Comparison of ENCODE assay signal across 9 mouse cellular contexts in genomic region chr12:16800959-16801315, GRCm38 (mm10). TPM values are rescaled to one million over a fixed set of nuclear protein-coding genes. Genes with fewer than 3 reads are reported as not detected.
A peak's percentile ranks its signal among the peaks of the same experiment; 100 is the strongest.
DNase-seq lines count a peak whose midpoint lies in the region; ATAC-seq lines count a peak whose summit lies in the region.
"Had no signal": no experiment of that assay in that cellular context is flagged by ENCODE, and none has a peak within 500 bp of the region (broad histone marks: within the 10 kb centered on the region; RNA-seq: fewer than 3 reads in every experiment).

No protein-coding gene starts in this region.

- no peak for DNase-seq in kidney, adult 11 months
- DNase-seq in limb, embryonic 11.5 days (ENCODE audit: low spot score) = no peak
- no peak for DNase-seq in thymus, postnatal 25 days
- DNase-seq in layer of hippocampus, adult 9-11 months = no peak
- DNase-seq in right cerebral cortex, postnatal 36 days (ENCODE audit: low spot score in 2 of 2) = no peak

- H3K4me1 ChIP-seq in kidney, embryonic 16.5 days (ENCODE audit: insufficient read depth, low read length) = peaks cover 31% of the 10 kb centered on the region; the same call in 1 of the 2 replicates
- peaks cover 31% of the 10 kb centered on the region for H3K4me1 ChIP-seq in embryonic facial prominence, embryonic 13.5 days
- peaks cover 3% of the 10 kb centered on the region for H3K4me1 ChIP-seq in limb, embryonic 11.5 days (ENCODE audit: control insufficient read depth, insufficient read depth, low read length)
- H3K4me1 ChIP-seq in neural tube, embryonic 15.5 days = peaks cover 18% of the 10 kb centered on the region

- ATAC-seq in kidney, embryonic 16.5 days (ENCODE audit: low FRiP score, low TSS enrichment) = 0 out of 2 replicates have a peak, but pooled peaks have one; percentile 40
- peak; percentile 38; the same call in 1 of the 2 replicates for ATAC-seq in embryonic facial prominence, embryonic 13.5 days (ENCODE audit: insufficient number of reproducible peaks, insufficient read depth, low FRiP score, low TSS enrichment, low read depth)
- ATAC-seq in limb, embryonic 11.5 days (ENCODE audit: insufficient number of reproducible peaks, low FRiP score, low TSS enrichment, low read depth) = peak; percentile 48
- ATAC-seq in neural tube, embryonic 15.5 days (ENCODE audit: low FRiP score) = peak; percentile 28; the same call in 1 of the 2 replicates
- ATAC-seq: Patski had no signal

- H3K9me3 ChIP-seq in kidney, embryonic 16.5 days (ENCODE audit: low read length) = no peaks in the 10 kb centered on the region
- no peaks in the 10 kb centered on the region for H3K9me3 ChIP-seq in embryonic facial prominence, embryonic 13.5 days
- no peaks in the 10 kb centered on the region for H3K9me3 ChIP-seq in limb, embryonic 11.5 days (ENCODE audit: control insufficient read depth, low read length)
- H3K9me3 ChIP-seq in neural tube, embryonic 15.5 days (replicated peaks) = no peaks in the 10 kb centered on the region

- H3K4me3 ChIP-seq in kidney, embryonic 16.5 days (ENCODE audit: low read length) = peak overlapping the region; percentile 61
- H3K4me3 ChIP-seq in embryonic facial prominence, embryonic 13.5 days = peak overlapping the region; percentile 60
- H3K4me3 ChIP-seq in limb, embryonic 11.5 days (ENCODE audit: low read depth, low read length) = peak overlapping the region; percentile 55
- H3K4me3 ChIP-seq in neural tube, embryonic 15.5 days (replicated peaks) = peak overlapping the region; percentile 54

- H3K27me3 ChIP-seq in kidney, embryonic 16.5 days (ENCODE audit: insufficient read depth, low read length) = peaks cover 5% of the 10 kb centered on the region; the same call in 1 of the 2 replicates
- no peaks in the 10 kb centered on the region for H3K27me3 ChIP-seq in embryonic facial prominence, embryonic 13.5 days
- no peaks in the 10 kb centered on the region for H3K27me3 ChIP-seq in limb, embryonic 11.5 days (ENCODE audit: control insufficient read depth, insufficient read depth, low read length)
- no peaks in the 10 kb centered on the region for H3K27me3 ChIP-seq in neural tube, embryonic 15.5 days (replicated peaks)

- peak overlapping the region; percentile 69 for H3K9ac ChIP-seq in kidney, embryonic 16.5 days (replicated peaks; ENCODE audit: low read length)
- peak overlapping the region; percentile 75 for H3K9ac ChIP-seq in embryonic facial prominence, embryonic 13.5 days
- H3K9ac ChIP-seq in limb, embryonic 11.5 days (ENCODE audit: low read length) = peak overlapping the region; percentile 84
- H3K9ac ChIP-seq in neural tube, embryonic 15.5 days (replicated peaks) = peak overlapping the region; percentile 60

- no peaks in the 10 kb centered on the region for H3K36me3 ChIP-seq in kidney, embryonic 16.5 days (ENCODE audit: insufficient read depth, low read length)
- no peaks in the 10 kb centered on the region for H3K36me3 ChIP-seq in embryonic facial prominence, embryonic 13.5 days
- H3K36me3 ChIP-seq in limb, embryonic 11.5 days (ENCODE audit: control insufficient read depth, insufficient read depth, low read length) = no peaks in the 10 kb centered on the region
- H3K36me3 ChIP-seq in neural tube, embryonic 15.5 days = no peaks in the 10 kb centered on the region

- WGBS in kidney, embryonic 16.5 days = 0% methylated on average over 12 of the region's 12 CpGs
- 1% methylated on average over 12 of the region's 12 CpGs for WGBS in embryonic facial prominence, embryonic 13.5 days
- WGBS in limb, embryonic 11.5 days = 0% methylated on average over 12 of the region's 12 CpGs
- WGBS in neural tube, embryonic 15.5 days = 1% methylated on average over 12 of the region's 12 CpGs

- H3K27ac ChIP-seq in kidney, embryonic 16.5 days (ENCODE audit: low read length) = no peak overlapping the region
- H3K27ac ChIP-seq in embryonic facial prominence, embryonic 13.5 days = no peak overlapping the region
- H3K27ac ChIP-seq in limb, embryonic 11.5 days (replicated peaks; ENCODE audit: low read depth, low read length) = no peak overlapping the region
- H3K27ac ChIP-seq in neural tube, embryonic 15.5 days (replicated peaks) = no peak overlapping the region

- H3K4me2 ChIP-seq in kidney, embryonic 16.5 days (replicated peaks; ENCODE audit: low read depth, low read length) = peak overlapping the region; percentile 98
- peak overlapping the region; percentile 94 for H3K4me2 ChIP-seq in embryonic facial prominence, embryonic 13.5 days
- H3K4me2 ChIP-seq in limb, embryonic 11.5 days (ENCODE audit: low read depth, severe bottlenecking) = peak overlapping the region; percentile 88
- peak overlapping the region; percentile 97 for H3K4me2 ChIP-seq in neural tube, embryonic 15.5 days

RNA-seq across cellular contexts. Expression of gene Greb1, which starts 0.3 kb away (rescaled TPM):
- 4.4 and 5.2 TPM in 2 replicates for polyA plus RNA-seq in kidney, embryonic 16.5 days (2015; fragmentation: Nextera tagmentation; extraction: Ambion mirVana)
- polyA plus RNA-seq in embryonic facial prominence, embryonic 13.5 days (2015; fragmentation: Nextera tagmentation; extraction: Ambion mirVana) = 2.7 and 2.8 TPM in 2 replicates
- polyA plus RNA-seq in limb, embryonic 11.5 days (2014; fragmentation: Nextera tagmentation; extraction: Ambion mirVana) = 11.4 and 17.9 TPM in 2 replicates
- polyA plus RNA-seq in neural tube, embryonic 15.5 days (2015; fragmentation: Nextera tagmentation; extraction: Ambion mirVana) = 0.67 and 1.9 TPM in 2 replicates

RNA-seq across cellular contexts. Expression of gene E2f6, which starts 9.8 kb away (rescaled TPM):
- 41.7 and 45.1 TPM in 2 replicates for polyA plus RNA-seq in kidney, embryonic 16.5 days (2015; fragmentation: Nextera tagmentation; extraction: Ambion mirVana)
- polyA plus RNA-seq in embryonic facial prominence, embryonic 13.5 days (2015; fragmentation: Nextera tagmentation; extraction: Ambion mirVana) = 57.9 and 65.4 TPM in 2 replicates
- 67.0 and 71.1 TPM in 2 replicates for polyA plus RNA-seq in limb, embryonic 11.5 days (2014; fragmentation: Nextera tagmentation; extraction: Ambion mirVana)
- 26.3 and 31.2 TPM in 2 replicates for polyA plus RNA-seq in neural tube, embryonic 15.5 days (2015; fragmentation: Nextera tagmentation; extraction: Ambion mirVana)
